Mouse (Mus musculus) thymus, postnatal 14 days (tissue): ENCODE results near the gene Fap.

ENCODE experiments used
- DNase-seq: peaks from one replicate; pipeline ENCODE4 v3.0.0; 2021

Fap gene

GRCm38 (mm10) chr2:62459241-62460174 lies 114.4 kb downstream of the Fap start:
- DNase-seq: no peak

GRCm38 (mm10) chr2:62458070-62458469 lies 115.8 kb downstream of the Fap start:
- no peak for DNase-seq

GRCm38 (mm10) chr2:62454991-62455390 lies 118.9 kb downstream of the Fap start:
- no peak for DNase-seq

- DNase-seq: no peak
Measured at GRCm38 (mm10) chr2:62454033-62454432, 119.8 kb downstream of the Fap start.
